Mouse (Mus musculus) hindbrain, embryonic 15.5 days (tissue): ENCODE data around the gene Ptrhd1. TPM values are rescaled to one million over a fixed set of nuclear protein-coding genes. Genes with fewer than 3 reads are reported as not detected.
"Not testable (repeated sequence)": the region's sequence is repeated elsewhere in the genome, so short reads cannot be mapped to it uniquely, and the experiment has no call there.

Experiments used
- ATAC-seq: fragments of 200-750 bp; cut with Nextera tagmentation; 2 replicates; pipeline ENCODE4 v1.8.0; 2017; ENCODE audit warnings: low read depth, moderate number of reproducible peaks, moderate TSS enrichment; ENCODE audit not compliant: low FRiP score
- H3K27ac ChIP-seq: fragments of 300-500 bp; sonication (generic); replicated peaks from 2 replicates; pipeline ENCODE4 v1.5.1; 2015; ENCODE audit warnings: mild to moderate bottlenecking, inconsistent platforms
- H3K27me3 ChIP-seq: fragments of 300-500 bp; sonication (generic); 2 replicates; pipeline ENCODE4 v1.6.1; 2015; ENCODE audit warnings: control low read depth, inconsistent platforms
- H3K36me3 ChIP-seq: fragments of 300-500 bp; sonication (generic); 2 replicates; pipeline ENCODE4 v1.6.1; 2015; ENCODE audit warnings: control low read depth, inconsistent platforms
- H3K4me1 ChIP-seq: fragments of 300-500 bp; sonication (generic); replicated peaks from 2 replicates; pipeline ENCODE4 v1.6.1; 2015; ENCODE audit warnings: control low read depth, inconsistent platforms
- H3K4me2 ChIP-seq: fragments of 300-500 bp; sonication (generic); 2 replicates; pipeline ENCODE4 v1.6.1; 2015; ENCODE audit warnings: moderate library complexity, mild to moderate bottlenecking, inconsistent platforms
- H3K4me3 ChIP-seq: fragments of 300-500 bp; sonication (generic); 2 replicates; pipeline ENCODE4 v1.5.1; 2015; ENCODE audit warnings: mild to moderate bottlenecking, inconsistent platforms
- H3K9ac ChIP-seq: fragments of 300-500 bp; sonication (generic); 2 replicates; pipeline ENCODE4 v1.6.1; 2015; ENCODE audit warnings: inconsistent platforms
- H3K9me3 ChIP-seq: fragments of 300-500 bp; sonication (generic); 2 replicates; pipeline ENCODE4 v1.6.1; 2016; ENCODE audit warnings: control low read depth, inconsistent platforms
- WGBS: fragments of 180-500 bp; shearing (Covaris S2); methylation state at CpG from one replicate; pipeline ENCODE4 v1.1.7; 2015; 5-methylcytosine and 5-hydroxymethylcytosine counted together
- polyA plus RNA-seq: library from polyadenylated mRNA; unstranded; fragments of >200 nt; fragmentation: Nextera tagmentation; extraction: Ambion mirVana; gene quantifications from 2 replicates; pipeline ENCODE4 v1.2.1, GENCODE M21; 2015

Ptrhd1 gene
- polyA plus RNA-seq, 1 experiment from 2014 or later, result 5.9 TPM

- Histone ChIP-seq H3K27ac (no peak overlapping the region), H3K9ac (no peak overlapping the region), H3K27me3 (no peaks in the 10 kb centered on the region), H3K9me3 (no peaks in the 10 kb centered on the region), H3K4me2 (no peak overlapping the region), H3K4me1 (no peaks in the 10 kb centered on the region), H3K4me3 (no peak overlapping the region), H3K36me3 (peaks cover 45% of the 10 kb centered on the region)
- WGBS, result 95% methylated on average over 11 of the region's 11 CpGs
- ATAC-seq, result no peak
Measured at GRCm38 (mm10) chr12:4206106-4206505, 27.7 kb upstream of the Ptrhd1 start.

GRCm38 (mm10) chr12:4208405-4209133, 25.3 kb upstream of the Ptrhd1 start:
- WGBS, result 82% methylated on average over 15 of the region's 15 CpGs
- Histone ChIP-seq H3K36me3 (peaks cover 58% of the 10 kb centered on the region), H3K4me2 (no peak overlapping the region), H3K9ac (no peak overlapping the region), H3K9me3 (no peaks in the 10 kb centered on the region), H3K4me3 (no peak overlapping the region), H3K27ac (no peak overlapping the region), H3K27me3 (no peaks in the 10 kb centered on the region), H3K4me1 (no peaks in the 10 kb centered on the region)
- ATAC-seq, result no peak

- Histone ChIP-seq H3K27me3 (no peaks in the 10 kb centered on the region), H3K4me3 (no peak overlapping the region), H3K9ac (no peak overlapping the region), H3K36me3 (peaks cover 60% of the 10 kb centered on the region), H3K4me2 (no peak overlapping the region), H3K27ac (no peak overlapping the region), H3K4me1 (no peaks in the 10 kb centered on the region), H3K9me3 (no peaks in the 10 kb centered on the region)
- WGBS, result 96% methylated on average over 9 of the region's 9 CpGs
- no peak for ATAC-seq
Measured at GRCm38 (mm10) chr12:4209196-4209595, 24.6 kb upstream of the Ptrhd1 start.

- no peak overlapping the region for H3K9ac ChIP-seq
- H3K27me3 ChIP-seq, result no peaks in the 10 kb centered on the region
- H3K4me2 ChIP-seq, result no peak overlapping the region
- H3K4me1 ChIP-seq, result no peaks in the 10 kb centered on the region
- H3K36me3 ChIP-seq, result peaks cover 67% of the 10 kb centered on the region
- no peak overlapping the region for H3K4me3 ChIP-seq
- 95% methylated on average over 9 of the region's 9 CpGs for WGBS
- H3K27ac ChIP-seq, result no peak overlapping the region
- no peaks in the 10 kb centered on the region for H3K9me3 ChIP-seq
- ATAC-seq, result no peak
Measured at GRCm38 (mm10) chr12:4211174-4211573, 22.7 kb upstream of the Ptrhd1 start.

- no peak overlapping the region for H3K4me2 ChIP-seq
- WGBS, result 73% methylated on average over 8 of the region's 8 CpGs
- no peak overlapping the region for H3K4me3 ChIP-seq
- H3K9me3 ChIP-seq, result no peaks in the 10 kb centered on the region
- no peaks in the 10 kb centered on the region for H3K27me3 ChIP-seq
- H3K27ac ChIP-seq, result no peak overlapping the region
- no peak for ATAC-seq
- no peak overlapping the region for H3K9ac ChIP-seq
- H3K36me3 ChIP-seq, result peaks cover 59% of the 10 kb centered on the region
- H3K4me1 ChIP-seq, result no peaks in the 10 kb centered on the region
Measured at GRCm38 (mm10) chr12:4212908-4213307, 20.9 kb upstream of the Ptrhd1 start.

GRCm38 (mm10) chr12:4230156-4230555, 3.7 kb upstream of the Ptrhd1 start:
- WGBS, result 96% methylated on average over 7 of the region's 7 CpGs
- no peak overlapping the region for H3K4me2 ChIP-seq
- H3K4me3 ChIP-seq, result no peak overlapping the region
- no peak for ATAC-seq
- H3K9me3 ChIP-seq, result no peaks in the 10 kb centered on the region
- no peak overlapping the region for H3K9ac ChIP-seq
- no peak overlapping the region for H3K27ac ChIP-seq
- peaks cover 17% of the 10 kb centered on the region for H3K4me1 ChIP-seq
- H3K36me3 ChIP-seq, result peaks cover 11% of the 10 kb centered on the region
- H3K27me3 ChIP-seq, result no peaks in the 10 kb centered on the region

GRCm38 (mm10) chr12:4232777-4233176, 1.1 kb upstream of the Ptrhd1 start:
- H3K27me3 ChIP-seq, result no peaks in the 10 kb centered on the region
- peak overlapping the region; percentile 68 for H3K4me2 ChIP-seq
- ATAC-seq, result no peak
- H3K27ac ChIP-seq, result no peak overlapping the region
- WGBS, result 61% methylated on average over 4 of the region's 4 CpGs
- H3K9me3 ChIP-seq, result no peaks in the 10 kb centered on the region
- peaks cover 17% of the 10 kb centered on the region for H3K4me1 ChIP-seq
- no peak overlapping the region for H3K9ac ChIP-seq
- H3K36me3 ChIP-seq, result 0 out of 2 replicates have a peak, but pooled peaks cover 7% of the 10 kb centered on the region
- 0 out of 2 replicates have a peak overlapping the region, but pooled peaks have one; percentile 87 for H3K4me3 ChIP-seq

- H3K4me1 ChIP-seq, result peaks cover 15% of the 10 kb centered on the region
- 94% methylated on average over 15 of the region's 15 CpGs for WGBS
Measured at GRCm38 (mm10) chr12:4237481-4237880, 3.7 kb downstream of the Ptrhd1 start.

GRCm38 (mm10) chr12:4240281-4240680, 6.5 kb downstream of the Ptrhd1 start:
- H3K4me3 ChIP-seq, H3K9ac ChIP-seq, H3K27ac ChIP-seq, H3K4me2 ChIP-seq, H3K27me3 ChIP-seq, ATAC-seq, H3K9me3 ChIP-seq, H3K4me1 ChIP-seq, H3K36me3 ChIP-seq: not testable (repeated sequence)
- WGBS, result 70% methylated on average over 8 of the region's 8 CpGs

More at GRCm38 (mm10) chr12:4237481-4237880, 3.7 kb downstream of the Ptrhd1 start:
- H3K27ac ChIP-seq, result no peak overlapping the region
- H3K36me3 ChIP-seq, result 0 out of 2 replicates have a peak, but pooled peaks cover 7% of the 10 kb centered on the region
- no peaks in the 10 kb centered on the region for H3K9me3 ChIP-seq
- no peak overlapping the region for H3K9ac ChIP-seq
- no peak overlapping the region for H3K4me3 ChIP-seq
- ATAC-seq, result no peak
- no peak overlapping the region for H3K4me2 ChIP-seq
- no peaks in the 10 kb centered on the region for H3K27me3 ChIP-seq

- Histone ChIP-seq H3K27ac (no peak overlapping the region), H3K36me3 (0 out of 2 replicates have a peak, but pooled peaks cover 7% of the 10 kb centered on the region), H3K4me3 (no peak overlapping the region), H3K9ac (no peak overlapping the region), H3K4me2 (no peak overlapping the region), H3K27me3 (no peaks in the 10 kb centered on the region), H3K4me1 (no peaks in the 10 kb centered on the region), H3K9me3 (no peaks in the 10 kb centered on the region)
- no peak for ATAC-seq
- 78% methylated on average over 2 of the region's 2 CpGs for WGBS
Measured at GRCm38 (mm10) chr12:4243805-4244204, 10.0 kb downstream of the Ptrhd1 start.

GRCm38 (mm10) chr12:4245742-4246141, 11.9 kb downstream of the Ptrhd1 start:
- no peak overlapping the region for H3K4me3 ChIP-seq
- no peaks in the 10 kb centered on the region for H3K4me1 ChIP-seq
- no peaks in the 10 kb centered on the region for H3K27me3 ChIP-seq
- ATAC-seq, result 0 out of 2 replicates have a peak, but pooled peaks have one; percentile 30
- 0 out of 2 replicates have a peak, but pooled peaks cover 10% of the 10 kb centered on the region for H3K36me3 ChIP-seq
- no peaks in the 10 kb centered on the region for H3K9me3 ChIP-seq
- H3K9ac ChIP-seq, result no peak overlapping the region
- H3K4me2 ChIP-seq, result no peak overlapping the region
- no peak overlapping the region for H3K27ac ChIP-seq
- 90% methylated on average over 10 of the region's 10 CpGs for WGBS

- Histone ChIP-seq H3K36me3 (peaks cover 29% of the 10 kb centered on the region), H3K9ac (no peak overlapping the region), H3K4me2 (no peak overlapping the region), H3K9me3 (no peaks in the 10 kb centered on the region), H3K27ac (no peak overlapping the region), H3K27me3 (no peaks in the 10 kb centered on the region), H3K4me3 (no peak overlapping the region), H3K4me1 (no peaks in the 10 kb centered on the region)
- 91% methylated on average over 6 of the region's 6 CpGs for WGBS
- ATAC-seq, result no peak
Measured at GRCm38 (mm10) chr12:4249786-4250185, 16.0 kb downstream of the Ptrhd1 start.
